Mouse (Mus musculus) testis, postnatal 10 days (tissue): ENCODE results near the gene Flvcr1.

ENCODE experiments used
- DNase-seq: peaks from one replicate; pipeline ENCODE4 v3.0.0; 2021; ENCODE audit warnings: low spot score

The Flvcr1 gene

DNA sequence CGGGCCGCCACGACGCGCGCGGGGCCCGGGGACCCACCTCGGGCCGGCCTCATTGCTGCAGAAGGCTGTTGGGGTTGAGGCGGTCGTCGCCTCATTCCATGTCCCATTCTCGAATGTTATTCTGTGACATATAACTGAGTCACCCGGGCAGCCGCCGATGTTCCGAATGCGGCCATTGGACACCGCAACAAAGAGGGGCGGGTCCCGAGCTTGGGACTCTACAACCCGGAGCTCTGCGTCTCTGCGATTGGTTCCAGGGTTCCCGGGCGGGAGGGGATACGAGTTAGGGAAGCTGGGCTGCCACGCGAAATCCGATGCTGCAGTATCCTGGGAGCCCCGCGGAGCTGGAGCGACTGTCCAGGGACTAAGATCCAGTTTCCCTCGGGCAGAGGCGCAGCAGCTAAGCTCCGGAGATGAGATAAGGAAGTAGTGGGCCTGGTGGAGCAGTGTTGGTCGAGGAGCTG, 46.8 kb downstream of the Flvcr1 start, which contains the start of gene Vash2:
Gene Vash2 (minus strand): TSS at position 197 of the 464 bp plus-strand sequence.
- peak; percentile 79 for DNase-seq

DNA sequence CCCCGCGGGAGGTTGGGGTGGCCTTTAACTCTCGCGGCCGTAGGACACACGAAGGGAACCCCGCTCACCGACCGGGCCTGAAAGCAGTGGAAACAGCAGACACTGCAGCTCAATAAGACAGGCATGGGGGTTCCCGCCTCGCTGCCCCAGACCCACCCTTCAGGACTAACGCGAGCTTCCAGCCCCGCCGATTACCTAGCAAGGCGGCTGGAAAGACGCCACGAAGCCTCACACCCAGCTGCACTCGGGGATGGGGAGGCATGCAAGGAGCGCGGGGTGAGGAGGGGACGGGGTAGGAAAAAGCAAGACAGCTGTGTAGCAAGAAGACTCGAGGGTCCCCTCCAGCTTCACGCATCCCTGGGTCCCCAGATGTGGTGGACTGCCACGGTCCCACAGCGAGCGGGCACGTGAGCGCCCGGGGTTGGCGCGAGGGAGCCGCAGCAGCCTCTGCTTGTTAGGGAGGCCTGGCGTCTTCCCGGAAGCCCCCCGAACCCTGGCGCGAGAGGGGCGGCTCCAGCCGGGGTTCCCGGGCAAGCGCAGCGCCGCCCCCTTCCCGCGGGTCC, 47.4 kb downstream of the Flvcr1 start:
- DNase-seq: peak; percentile 54

DNA sequence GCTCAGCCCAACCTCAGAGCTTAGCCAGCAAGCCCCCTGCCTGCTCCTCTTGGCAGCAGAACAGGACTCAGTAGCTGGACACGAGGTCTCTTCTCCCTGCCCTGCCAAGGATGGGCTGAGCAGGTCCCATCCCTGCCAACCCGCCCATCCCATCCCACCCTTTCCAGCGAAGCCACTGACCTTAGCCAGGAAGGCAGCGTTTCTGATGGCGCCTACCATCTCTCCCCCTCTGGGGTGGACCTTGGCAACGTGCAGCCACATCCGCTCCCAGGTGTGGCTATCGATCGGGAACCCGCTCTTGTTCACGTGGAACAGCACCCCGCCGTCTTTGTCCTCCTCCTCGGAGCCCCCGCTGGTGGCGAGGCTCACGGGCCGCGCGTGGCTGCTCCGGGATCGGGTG, 48.0 kb downstream of the Flvcr1 start:
- DNase-seq: no peak

DNA sequence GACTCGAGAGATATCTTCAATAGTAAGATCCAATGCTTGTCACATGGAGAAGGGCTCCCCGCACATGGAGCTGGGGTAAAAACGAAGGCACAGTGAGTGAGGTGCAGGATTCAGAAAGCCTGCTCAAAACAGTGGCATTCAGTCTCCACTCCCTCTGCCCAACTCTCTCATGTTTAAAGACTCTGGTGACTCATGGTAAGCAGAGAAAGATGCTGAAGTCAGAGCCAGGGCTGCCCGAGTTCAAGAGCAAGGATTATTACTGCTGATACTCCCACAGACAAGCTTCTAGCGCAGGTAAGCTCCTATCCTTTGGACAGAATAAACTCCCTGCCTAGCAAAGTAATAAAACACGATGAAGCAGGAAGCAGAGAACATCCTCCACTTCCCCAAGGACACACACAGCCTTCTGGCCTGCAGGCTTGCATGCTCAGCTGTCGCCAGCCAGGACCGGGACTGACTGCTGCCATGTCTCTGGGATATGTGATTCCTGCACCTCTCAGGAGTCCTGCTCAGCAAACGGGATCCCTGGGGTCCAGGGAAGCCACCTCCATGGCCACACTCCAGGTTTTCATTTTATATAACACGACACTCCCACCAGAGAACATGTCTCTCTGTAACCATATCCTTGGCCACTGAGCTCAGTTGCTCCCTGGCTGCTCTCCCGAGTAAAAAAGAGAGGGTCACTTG, 48.9 kb downstream of the Flvcr1 start:
- DNase-seq: no peak

DNA sequence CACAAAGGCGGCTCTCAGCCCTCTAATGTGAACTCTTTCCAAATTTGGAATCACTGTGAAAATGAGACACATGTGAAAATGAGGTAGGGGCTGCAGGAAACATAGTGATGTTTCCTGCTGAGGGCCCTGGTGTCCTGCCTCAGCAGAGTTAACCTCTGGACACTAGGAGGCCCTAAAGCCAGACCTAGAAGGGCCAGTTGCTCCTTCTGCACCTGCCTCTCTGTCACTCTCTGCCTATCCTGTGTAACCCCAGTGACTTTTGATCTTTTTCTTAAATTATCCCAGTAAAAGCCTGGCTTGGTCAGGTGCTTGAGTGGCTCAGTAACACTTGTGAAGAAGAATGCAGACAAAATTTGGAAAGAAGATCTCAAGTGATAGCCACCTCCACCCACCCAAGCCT, 51.1 kb downstream of the Flvcr1 start:
- no peak for DNase-seq

DNA sequence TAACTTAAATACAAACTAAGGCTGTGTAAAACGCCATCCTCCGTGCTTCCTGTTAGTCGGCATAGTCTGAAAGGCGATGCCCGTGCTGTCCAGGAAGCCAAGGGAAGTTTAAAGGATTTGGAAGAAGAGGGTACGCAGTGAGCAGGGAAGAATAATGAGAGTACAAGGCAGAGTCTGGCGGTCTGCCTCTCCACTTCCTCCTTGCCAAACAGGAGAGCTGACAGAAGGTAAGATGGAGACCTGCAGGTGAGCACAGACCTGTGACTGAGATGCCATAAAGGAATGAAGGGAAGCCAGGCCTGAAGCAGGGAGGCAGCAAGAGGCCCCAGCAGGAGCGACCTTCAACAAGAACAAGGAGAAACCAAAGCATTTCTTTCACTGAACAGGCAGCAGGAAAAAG, 51.8 kb downstream of the Flvcr1 start:
- no peak for DNase-seq

DNA sequence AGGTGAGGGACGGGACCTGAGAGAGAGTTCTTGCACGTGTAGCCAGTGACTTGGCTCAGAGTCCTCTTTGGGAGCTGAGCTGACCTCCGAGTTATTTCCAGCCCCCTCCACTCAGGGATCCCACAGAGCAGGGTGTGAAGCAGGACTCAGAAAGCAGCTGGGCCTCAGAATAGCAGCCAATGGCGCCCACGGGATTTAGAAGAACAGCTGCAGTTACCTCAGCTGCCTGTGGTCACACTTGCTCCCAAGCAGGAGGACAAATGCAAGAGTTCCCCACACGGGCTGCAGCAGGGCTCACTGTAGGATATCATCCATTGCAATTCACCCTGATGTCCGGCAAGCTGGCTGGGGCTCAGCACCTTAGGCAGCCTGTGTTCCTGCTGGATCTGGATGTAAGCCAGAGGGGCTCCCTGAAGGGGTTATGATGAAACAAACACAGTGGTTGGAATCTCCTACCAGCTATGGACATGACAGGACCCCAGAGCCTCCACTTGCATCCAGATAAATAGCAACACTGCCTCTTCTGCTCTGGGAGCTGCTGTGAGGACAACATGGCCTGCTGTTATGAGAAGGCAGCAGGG, 53.3 kb downstream of the Flvcr1 start:
- DNase-seq: peak; percentile 57

DNA sequence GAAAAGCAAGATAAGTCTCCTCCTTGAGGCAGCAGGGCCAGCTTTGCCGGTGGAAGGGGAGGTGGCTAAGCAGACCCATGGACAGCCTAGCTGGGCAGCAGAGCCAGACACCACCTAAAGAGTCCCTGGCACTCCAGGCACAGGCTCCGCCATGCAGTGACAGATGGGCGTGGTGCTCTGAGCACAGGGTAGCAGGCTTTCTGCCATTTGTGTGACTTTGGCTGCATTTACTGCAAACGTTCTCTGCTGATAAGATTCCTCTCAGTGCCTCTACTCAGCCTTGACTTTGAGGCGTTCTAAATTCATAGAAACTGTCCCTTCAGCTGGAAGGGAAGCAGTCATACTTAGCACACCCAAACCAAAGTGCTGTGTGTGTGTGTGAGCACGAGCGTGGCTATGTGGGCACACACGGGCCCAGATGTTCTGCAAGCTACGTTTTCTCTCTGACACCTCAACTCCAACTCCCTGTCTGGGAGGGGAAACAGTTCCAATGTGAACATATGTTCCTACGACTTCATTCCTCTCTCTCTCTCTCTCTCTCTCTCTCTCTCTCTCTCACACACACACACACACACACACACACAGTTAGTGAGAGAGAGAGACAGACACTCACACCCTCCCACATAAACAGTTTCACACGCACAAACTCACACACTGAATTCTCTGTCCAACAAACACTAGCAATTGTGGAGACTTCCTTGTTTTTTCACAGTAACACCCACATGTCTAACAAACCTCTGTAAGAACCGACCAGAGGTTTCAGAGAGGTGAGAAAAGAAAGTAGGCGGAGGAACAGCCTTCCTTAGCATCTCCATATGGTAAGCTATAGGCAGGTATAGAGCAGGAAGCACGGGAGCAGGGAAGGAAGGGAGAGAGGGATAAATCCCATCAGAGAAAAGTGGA, 54.0 kb downstream of the Flvcr1 start:
- no peak for DNase-seq

DNA sequence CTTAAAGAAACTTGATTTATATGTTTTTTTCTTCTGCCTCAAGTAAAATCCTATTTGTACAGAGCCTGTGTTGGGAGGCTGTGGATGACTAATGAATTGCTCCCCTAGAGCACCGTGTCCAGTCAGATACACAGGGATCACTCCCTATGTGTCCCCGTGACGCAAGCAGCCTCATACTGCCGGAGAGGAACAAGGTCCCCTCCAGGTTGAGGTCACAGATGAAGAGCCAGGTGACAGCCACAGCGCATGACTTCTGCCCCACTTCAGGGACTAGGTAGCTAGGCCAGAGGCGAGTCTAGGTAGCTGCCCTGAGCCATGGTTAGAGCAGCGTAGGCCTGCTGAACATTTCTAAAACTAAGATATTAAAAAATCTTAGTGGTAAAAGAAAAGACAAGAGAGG, 57.9 kb downstream of the Flvcr1 start:
- DNase-seq: no peak

DNA sequence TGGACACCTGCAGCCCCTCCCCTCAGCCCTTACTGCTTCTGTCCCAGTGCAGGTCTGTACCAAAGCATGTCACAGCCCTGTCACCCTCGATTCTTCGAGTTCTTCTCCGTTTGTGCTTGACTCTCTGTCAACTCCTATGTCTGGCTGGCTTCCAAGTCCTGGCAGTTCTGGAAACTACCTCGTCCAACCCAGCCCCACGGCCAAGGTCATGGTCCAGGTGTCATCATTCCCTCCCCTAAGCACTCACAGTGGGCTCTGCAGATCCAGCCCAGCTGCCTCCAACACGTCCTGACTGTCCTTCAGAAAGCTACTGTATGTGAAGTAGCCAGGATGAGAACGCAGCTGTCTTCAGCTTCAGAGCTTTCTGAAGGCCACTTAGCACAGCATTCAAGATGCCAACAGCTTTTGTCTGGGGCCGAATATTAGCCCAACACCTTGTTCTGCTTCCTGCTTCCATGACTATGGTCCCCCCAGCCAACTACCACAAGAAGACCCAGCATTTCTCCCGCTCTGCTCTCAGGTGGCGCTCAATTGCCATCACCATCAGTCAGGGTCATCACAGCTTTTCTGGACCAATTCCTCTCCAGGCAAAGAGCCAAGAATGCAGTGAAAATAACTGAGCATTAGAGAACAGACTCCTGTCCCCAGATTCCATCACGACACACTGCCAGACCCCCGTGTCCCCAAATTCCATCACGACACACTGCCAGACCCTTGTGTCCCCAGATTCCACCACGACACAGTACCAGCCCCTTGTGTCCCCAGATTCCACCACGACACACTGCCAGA, 60.8 kb downstream of the Flvcr1 start:
- DNase-seq: no peak

DNA sequence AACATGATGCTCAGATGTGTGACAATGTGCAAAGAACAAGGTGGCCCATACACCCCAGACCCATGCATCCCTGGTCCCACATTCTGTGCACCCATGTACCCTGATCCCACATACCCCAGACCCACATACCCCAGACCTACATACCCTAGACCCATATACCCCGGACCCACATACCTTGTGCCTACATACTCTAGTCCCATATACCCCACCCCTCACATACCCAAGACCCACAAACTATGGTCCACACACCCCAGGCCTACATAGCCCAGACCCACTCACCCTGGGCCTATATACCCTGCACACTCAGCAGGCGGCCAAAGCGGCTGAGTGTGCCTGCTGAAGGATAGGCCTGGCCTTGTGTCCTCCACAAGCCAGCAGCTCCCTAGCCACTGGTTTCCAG, 63.2 kb downstream of the Flvcr1 start:
- DNase-seq: no peak

DNA sequence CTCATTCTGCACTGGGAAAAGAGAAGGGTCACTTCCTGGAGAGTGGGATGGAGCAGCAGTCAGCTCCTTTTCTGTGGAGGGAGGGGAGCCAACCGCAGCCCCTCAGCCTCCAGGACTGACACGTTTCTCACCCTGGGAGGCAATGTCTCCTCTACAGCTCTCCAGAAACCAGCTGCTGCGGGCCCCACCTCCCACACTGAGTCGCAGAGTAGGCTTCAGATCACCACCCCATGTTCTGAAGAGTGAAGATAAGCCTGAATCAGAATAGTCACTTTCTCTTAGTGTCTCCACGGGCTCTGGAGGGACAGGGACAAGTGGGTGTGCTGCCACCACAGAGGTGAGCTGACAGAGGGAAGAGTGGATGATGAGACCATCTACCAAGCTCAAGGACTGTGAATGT, 67.1 kb downstream of the Flvcr1 start:
- DNase-seq: no peak
